Mouse (Mus musculus) left cerebral cortex, adult 2 months (tissue): ENCODE measurements around the gene Stat5b. TPM values are rescaled to one million over a fixed set of nuclear protein-coding genes. Genes with fewer than 3 reads are reported as not detected.

Experiments
- DNase-seq, 2 experiments: peaks; one replicate each; pipeline ENCODE4 v3.0.0; 2021 to 2022; ENCODE audit warnings: low spot score in 2 of 2, mixed read lengths in 1 of 2; ENCODE audit errors: extremely low spot score in 1 of 2
- H3K27ac ChIP-seq: fragments of 200-600 bp; 2 replicates; pipeline ENCODE4 v1.8.1; 2022
- H3K4me3 ChIP-seq: fragments of 200-600 bp; 2 replicates; pipeline ENCODE4 v1.8.1; 2022
- CTCF ChIP-seq: fragments of 200-600 bp; IDR thresholded peaks from 2 replicates; pipeline ENCODE4 v1.8.1; 2022; ENCODE audit warnings: antibody characterized with exemption, mild to moderate bottlenecking, moderate library complexity
- intact Hi-C: fragments of 180-260 bp; cut with DNase I; formaldehyde crosslinking; loops from one replicate; pipeline ENCODE4 v1.15.1; 2025
- total RNA-seq, 2 experiments: library from RNA; stranded (reverse); gene quantifications; 2 replicates each; pipeline ENCODE4 v1.2.3; 2021

The Stat5b gene
- total RNA-seq, 2 experiments from 2014 or later: 23.6 to 25.0 TPM

DNA sequence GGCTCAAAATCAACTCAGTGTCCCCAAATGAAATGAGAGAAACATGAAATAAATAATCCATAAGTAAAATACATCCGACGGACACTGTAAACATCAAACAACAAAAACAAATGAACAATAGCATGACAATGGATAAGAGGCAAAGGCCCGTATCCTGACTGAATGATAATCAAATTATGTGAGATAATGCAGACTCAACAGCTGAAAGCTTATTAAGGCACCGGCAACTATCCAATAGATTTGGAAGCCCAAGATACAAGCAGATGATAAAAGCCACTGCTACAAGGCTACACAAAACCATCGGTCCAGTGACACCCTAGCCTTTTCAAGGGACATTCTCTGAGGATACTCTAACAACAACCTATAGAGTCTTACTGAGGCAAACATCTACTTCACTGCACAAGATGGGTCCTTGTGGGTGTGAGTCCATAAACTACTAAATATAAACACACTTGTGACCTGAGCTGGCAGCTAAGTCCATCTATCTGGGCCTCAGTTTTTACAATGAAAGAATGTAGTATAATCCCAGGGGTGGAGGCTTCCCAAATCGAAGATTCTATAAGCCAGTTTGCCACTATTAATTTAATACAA, 1.6 kb downstream of the Stat5b start:
- no peak for DNase-seq
- Histone ChIP-seq H3K27ac (no peak overlapping the region), H3K4me3 (peak overlapping the region; percentile 77)
- TF ChIP-seq CTCF: no peak
- intact Hi-C loops: no loop called here

DNA sequence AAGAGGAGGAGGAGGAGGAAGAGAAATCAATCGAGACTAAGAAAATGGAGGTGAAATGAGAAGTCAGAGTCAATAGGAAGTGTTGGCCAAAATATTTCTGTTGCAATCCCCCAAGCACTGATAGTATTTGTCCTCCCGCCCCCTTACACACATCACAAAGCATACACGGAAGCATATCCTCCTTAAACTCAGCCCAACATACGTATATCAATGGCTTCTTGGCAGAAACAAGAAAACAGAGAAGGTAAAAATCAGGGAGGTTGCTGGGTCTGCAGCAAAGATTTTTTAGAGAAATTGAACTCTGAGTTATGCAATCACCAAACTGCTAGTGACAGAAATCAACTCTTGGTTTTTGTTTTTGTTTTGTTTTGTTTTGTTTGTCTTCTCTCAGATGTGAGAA, 2.4 kb downstream of the Stat5b start:
- no peak for DNase-seq
- no peak for TF ChIP-seq CTCF
- intact Hi-C loops: no loop called here
- H3K4me3 ChIP-seq: no peak overlapping the region
- no peak overlapping the region for H3K27ac ChIP-seq

- Histone ChIP-seq H3K4me3 (no peak overlapping the region), H3K27ac (no peak overlapping the region)
- TF ChIP-seq CTCF: no peak
- no peak for DNase-seq
- intact Hi-C loops: no loop called here
Measured at GRCm38 (mm10) chr11:100847572-100847971, 3.0 kb downstream of the Stat5b start.

- Histone ChIP-seq H3K4me3 (no peak overlapping the region), H3K27ac (no peak overlapping the region)
- intact Hi-C loops: no loop called here
- DNase-seq: no peak
- no peak for TF ChIP-seq CTCF
Measured at GRCm38 (mm10) chr11:100845793-100846192, 4.7 kb downstream of the Stat5b start.

DNA sequence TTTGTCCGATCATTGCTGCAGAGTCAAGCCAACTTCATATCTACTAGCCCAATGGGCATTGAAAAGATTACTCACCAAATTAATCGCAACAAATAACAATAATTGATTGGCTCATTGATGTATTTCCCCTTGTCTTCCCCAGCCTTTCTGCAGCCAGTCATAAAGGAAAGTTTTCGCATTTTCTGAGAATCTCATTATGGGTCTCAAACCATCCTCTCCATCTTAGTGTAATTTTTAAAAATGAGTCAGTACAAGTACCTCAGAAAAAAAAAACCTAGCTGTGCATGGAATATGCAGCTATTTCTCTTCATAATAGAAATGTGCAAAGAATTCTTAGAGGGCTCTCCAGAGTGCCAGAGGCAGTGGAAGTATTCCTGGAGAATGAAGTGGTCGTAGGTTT, 6.4 kb downstream of the Stat5b start:
- no peak overlapping the region for H3K27ac ChIP-seq
- DNase-seq: no peak
- TF ChIP-seq CTCF: no peak
- intact Hi-C loops: no loop called here
- H3K4me3 ChIP-seq: no peak overlapping the region

DNA sequence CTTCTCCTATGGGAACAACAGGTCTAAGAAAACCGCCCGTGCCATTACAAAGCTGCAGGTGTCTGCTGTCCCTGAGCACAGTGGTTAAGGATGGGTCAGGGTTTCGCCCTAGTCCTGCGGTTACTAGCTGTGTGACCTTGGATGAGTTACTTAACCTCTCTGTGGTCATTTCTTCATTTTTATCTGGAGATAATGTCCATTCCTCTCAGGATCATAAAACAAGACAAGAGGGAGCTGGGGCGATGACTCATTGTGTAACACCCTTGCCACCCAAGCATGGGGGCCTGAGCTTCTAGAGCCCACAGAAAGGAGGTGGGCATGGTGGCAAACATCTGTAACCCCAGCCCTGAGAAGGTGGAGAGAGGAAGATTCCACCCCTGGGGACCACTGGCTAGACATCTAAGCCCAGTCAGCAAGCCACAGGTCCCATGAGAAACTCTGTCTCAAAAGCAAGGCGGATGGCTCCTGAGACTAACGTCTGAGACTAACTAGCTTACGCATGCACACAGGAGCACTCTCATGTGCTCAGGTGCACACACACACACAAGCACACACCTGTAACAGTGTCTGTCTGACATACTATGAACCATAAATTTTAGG, 7.4 kb downstream of the Stat5b start:
- Histone ChIP-seq H3K27ac (no peak overlapping the region), H3K4me3 (no peak overlapping the region)
- intact Hi-C loops: no loop called here
- TF ChIP-seq CTCF: no peak
- no peak for DNase-seq

DNA sequence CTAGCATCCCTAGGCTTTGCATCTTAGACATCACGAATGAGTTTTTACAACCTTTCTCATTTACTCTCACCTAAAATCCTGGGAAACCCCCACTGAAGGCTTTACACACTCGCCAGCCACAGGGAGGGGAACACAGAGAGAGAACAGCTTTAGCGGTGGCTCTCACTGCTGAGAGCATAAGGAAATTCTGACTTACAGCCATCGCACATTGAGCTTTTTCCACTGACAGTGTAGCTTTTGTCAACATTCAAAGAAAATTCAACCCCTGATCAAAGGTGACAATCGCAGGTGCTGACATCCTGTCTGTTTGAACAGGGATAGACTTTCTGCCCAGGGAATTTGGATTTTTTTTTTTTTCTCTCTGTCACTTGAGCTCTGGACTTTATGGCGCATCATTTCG, 8.5 kb downstream of the Stat5b start:
- no peak for TF ChIP-seq CTCF
- no peak overlapping the region for H3K27ac ChIP-seq
- intact Hi-C loops: no loop called here
- no peak for DNase-seq
- no peak overlapping the region for H3K4me3 ChIP-seq

DNA sequence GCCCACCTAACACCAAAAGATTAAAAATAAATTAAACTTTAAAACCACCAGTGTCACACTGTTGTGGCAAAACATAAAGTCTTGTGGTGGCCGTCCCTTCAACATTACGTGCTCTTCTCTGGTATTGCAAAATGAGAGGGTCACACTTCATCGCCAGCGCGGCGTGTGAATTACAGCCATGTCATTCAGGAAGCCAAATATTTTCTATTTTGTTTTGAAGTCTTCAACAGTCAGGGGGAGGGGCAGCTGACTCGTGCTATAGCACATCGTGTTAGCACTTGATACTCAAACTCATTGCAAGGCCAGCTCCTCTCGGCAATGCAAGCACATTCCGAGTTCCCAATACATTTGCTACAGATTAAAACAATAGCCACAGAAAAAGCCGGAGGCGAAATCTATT, 9.7 kb downstream of the Stat5b start:
- no peak for TF ChIP-seq CTCF
- DNase-seq: no peak
- H3K27ac ChIP-seq: no peak overlapping the region
- intact Hi-C loops: no loop called here
- no peak overlapping the region for H3K4me3 ChIP-seq

- Histone ChIP-seq H3K4me3 (no peak overlapping the region), H3K27ac (no peak overlapping the region)
- TF ChIP-seq CTCF: no peak
- intact Hi-C loops: no loop called here
- no peak for DNase-seq
Measured at GRCm38 (mm10) chr11:100839523-100839922, 11.0 kb downstream of the Stat5b start.

DNA sequence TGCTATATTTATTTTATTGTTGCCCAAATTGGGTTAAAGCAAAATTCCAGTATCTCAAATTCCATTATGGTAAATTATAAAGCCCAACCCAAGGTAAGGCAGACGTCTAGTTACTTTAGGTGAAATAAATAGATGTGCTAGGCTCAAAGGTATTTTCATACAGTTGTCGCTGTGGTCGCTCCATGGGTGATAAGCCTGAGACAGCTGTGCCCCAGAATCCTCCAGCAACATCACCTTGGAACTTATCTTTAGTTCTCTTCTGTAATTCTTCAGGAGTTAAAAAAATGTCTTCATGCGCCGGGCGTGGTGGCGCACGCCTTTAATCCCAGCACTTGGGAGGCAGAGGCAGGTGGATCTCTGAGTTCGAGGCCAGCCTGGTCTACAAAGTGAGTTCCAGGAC, 11.6 kb downstream of the Stat5b start:
- no peak for TF ChIP-seq CTCF
- Histone ChIP-seq H3K27ac (no peak overlapping the region), H3K4me3 (no peak overlapping the region)
- intact Hi-C loops: no loop called here
- no peak for DNase-seq

DNA sequence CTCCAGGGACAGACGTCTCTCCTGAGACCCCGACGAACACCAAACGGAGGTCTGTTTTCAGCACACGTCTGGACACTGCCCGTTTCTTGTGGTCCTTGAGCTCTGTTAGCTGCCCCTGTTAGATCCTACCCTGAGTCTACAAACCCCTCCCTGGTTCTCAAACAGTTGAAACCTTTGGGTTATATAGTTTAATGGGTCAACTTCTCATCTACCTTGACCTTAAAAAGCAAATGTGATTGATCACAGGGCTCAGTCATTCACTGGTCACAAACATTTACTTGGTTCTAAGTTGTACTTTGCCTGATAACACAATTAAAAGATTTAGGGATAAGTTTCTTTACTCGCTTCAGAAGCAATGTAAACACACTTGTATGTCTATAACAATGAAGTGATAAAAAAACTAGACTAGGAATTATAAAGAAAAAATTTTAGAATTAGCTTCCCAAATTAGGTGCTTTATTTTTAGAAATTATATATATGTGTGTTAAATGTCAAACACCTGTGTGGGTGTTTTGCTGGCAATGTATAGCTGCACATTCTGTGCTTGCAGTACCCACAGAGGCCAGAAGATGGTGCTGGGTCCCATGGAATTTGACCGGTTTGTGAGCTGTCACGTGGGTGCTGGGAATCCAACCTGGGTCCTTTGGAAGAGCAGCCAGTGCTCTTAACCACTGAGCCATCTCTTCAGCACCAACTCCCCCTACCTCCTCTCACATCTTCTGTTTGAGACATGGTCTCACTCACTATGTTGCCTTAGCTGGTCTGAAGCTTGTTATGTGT, 13.4 kb downstream of the Stat5b start:
- peak; percentile 44 for TF ChIP-seq CTCF
- intact Hi-C loops: no loop called here

DNA sequence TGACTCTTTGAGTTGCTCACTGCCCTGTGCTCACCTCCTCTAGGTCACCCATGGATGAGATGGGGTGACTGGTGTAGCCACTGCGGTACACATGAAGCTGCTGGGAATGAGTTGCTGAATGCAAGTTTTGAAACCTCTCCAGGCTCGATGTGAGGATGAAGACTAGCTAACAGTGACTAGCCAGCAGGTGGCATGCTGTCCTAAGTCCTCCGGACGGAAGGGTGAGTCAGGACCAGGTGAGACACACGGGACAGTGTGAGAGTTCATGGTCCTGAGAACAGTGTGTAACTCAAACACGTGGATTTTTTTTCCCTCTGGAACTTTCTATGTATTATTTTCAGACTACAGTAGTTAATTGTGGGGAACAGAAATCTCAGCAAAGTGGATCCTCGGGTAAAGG, 17.1 kb downstream of the Stat5b start:
- no peak for DNase-seq
- Histone ChIP-seq H3K4me3 (no peak overlapping the region), H3K27ac (no peak overlapping the region)
- peak; percentile 25 for TF ChIP-seq CTCF
- intact Hi-C loops: no loop called here

More for the DNA sequence above, 13.4 kb downstream of the Stat5b start:
- no peak for DNase-seq
- Histone ChIP-seq H3K27ac (no peak overlapping the region), H3K4me3 (no peak overlapping the region)

DNA sequence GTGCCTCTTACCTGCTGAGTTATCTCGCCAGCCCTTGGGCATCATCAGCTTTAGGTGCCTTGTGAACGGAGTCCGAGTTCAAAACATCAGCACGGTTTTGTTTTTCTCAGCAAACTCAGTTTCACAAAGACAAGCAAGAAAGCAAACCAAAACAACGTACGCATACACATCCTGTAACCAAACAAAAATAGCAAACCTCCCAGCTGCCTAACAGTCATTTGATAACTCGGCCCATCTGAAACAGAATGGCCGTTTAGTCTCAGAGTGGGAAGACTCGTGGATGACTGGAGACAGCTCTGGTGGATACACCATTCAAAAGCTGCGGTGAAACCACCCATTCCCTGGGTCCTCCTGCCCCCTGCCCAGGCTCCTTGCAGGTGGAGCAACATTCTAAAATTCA, 19.1 kb downstream of the Stat5b start:
- Histone ChIP-seq H3K27ac (no peak overlapping the region), H3K4me3 (no peak overlapping the region)
- intact Hi-C loops: no loop called here
- DNase-seq: no peak
- no peak for TF ChIP-seq CTCF
